Mouse (Mus musculus): Measurements from ENCODE around the gene Rpusd3. TPM values are rescaled to one million over a fixed set of nuclear protein-coding genes. Genes with fewer than 3 reads are reported as not detected.

Rpusd3 gene
- polyA plus RNA-seq, 1 experiment, result 37.0 TPM

- TF ChIP-seq POLR2A (IDR thresholded peaks at IDR 0.05; ENCODE audit: extremely low read depth, insufficient read depth, low read length) (no peak), CTCF (IDR thresholded peaks at IDR 0.05; ENCODE audit: extremely low read depth, insufficient read depth, low read length) (no peak)
- no peaks in the 10 kb centered on the region for H3K4me1 ChIP-seq (ENCODE audit: control insufficient read depth, insufficient read depth, low read length)
- H3K27ac ChIP-seq (ENCODE audit: insufficient read depth, low read length), result no peak overlapping the region
- no peak overlapping the region for H3K4me3 ChIP-seq (ENCODE audit: insufficient read depth, low read length)
Measured at GRCm38 (mm10) chr6:113393951-113394350, 25.2 kb downstream of the Rpusd3 start.

GRCm38 (mm10) chr6:113392387-113393071, 26.6 kb downstream of the Rpusd3 start:
- Histone ChIP-seq H3K27ac (ENCODE audit: insufficient read depth, low read length) (no peak overlapping the region), H3K4me3 (ENCODE audit: insufficient read depth, low read length) (peak overlapping the region; percentile 6), H3K4me1 (ENCODE audit: control insufficient read depth, insufficient read depth, low read length) (no peaks in the 10 kb centered on the region)
- TF ChIP-seq POLR2A (IDR thresholded peaks at IDR 0.05; ENCODE audit: extremely low read depth, insufficient read depth, low read length) (no peak), CTCF (IDR thresholded peaks at IDR 0.05; ENCODE audit: extremely low read depth, insufficient read depth, low read length) (no peak)

GRCm38 (mm10) chr6:113392015-113392386, 27.1 kb downstream of the Rpusd3 start:
- H3K4me3 ChIP-seq (ENCODE audit: insufficient read depth, low read length), result 0 out of 2 replicates have a peak overlapping the region, but pooled peaks have one; percentile 6
- no peak overlapping the region for H3K27ac ChIP-seq (ENCODE audit: insufficient read depth, low read length)
- TF ChIP-seq POLR2A (IDR thresholded peaks at IDR 0.05; ENCODE audit: extremely low read depth, insufficient read depth, low read length), result no peak
- TF ChIP-seq CTCF (IDR thresholded peaks at IDR 0.05; ENCODE audit: extremely low read depth, insufficient read depth, low read length), result no peak
- H3K4me1 ChIP-seq (ENCODE audit: control insufficient read depth, insufficient read depth, low read length), result no peaks in the 10 kb centered on the region

- TF ChIP-seq POLR2A (IDR thresholded peaks at IDR 0.05; ENCODE audit: extremely low read depth, insufficient read depth, low read length) (no peak), CTCF (IDR thresholded peaks at IDR 0.05; ENCODE audit: extremely low read depth, insufficient read depth, low read length) (no peak)
Measured at GRCm38 (mm10) chr6:113390715-113391114, 28.4 kb downstream of the Rpusd3 start.

GRCm38 (mm10) chr6:113388960-113389359, 30.2 kb downstream of the Rpusd3 start, which contains the start of gene Ttll3:
TSS of gene Ttll3 (plus strand) at chr6:113389260.
- no peaks in the 10 kb centered on the region for H3K4me1 ChIP-seq (ENCODE audit: control insufficient read depth, insufficient read depth, low read length)
- no peak within 1 kb of the TSS for H3K4me3 ChIP-seq (ENCODE audit: insufficient read depth, low read length)
- H3K27ac ChIP-seq (ENCODE audit: insufficient read depth, low read length), result no peak within 1 kb of the TSS
- TF ChIP-seq POLR2A (IDR thresholded peaks at IDR 0.05; ENCODE audit: extremely low read depth, insufficient read depth, low read length) (no peak), CTCF (IDR thresholded peaks at IDR 0.05; ENCODE audit: extremely low read depth, insufficient read depth, low read length) (no peak)

More at GRCm38 (mm10) chr6:113390715-113391114, 28.4 kb downstream of the Rpusd3 start:
- Histone ChIP-seq H3K4me1 (ENCODE audit: control insufficient read depth, insufficient read depth, low read length) (no peaks in the 10 kb centered on the region), H3K4me3 (ENCODE audit: insufficient read depth, low read length) (no peak overlapping the region), H3K27ac (ENCODE audit: insufficient read depth, low read length) (no peak overlapping the region)

- Histone ChIP-seq H3K27ac (ENCODE audit: insufficient read depth, low read length) (no peak overlapping the region), H3K4me3 (ENCODE audit: insufficient read depth, low read length) (no peak overlapping the region), H3K4me1 (ENCODE audit: control insufficient read depth, insufficient read depth, low read length) (no peaks in the 10 kb centered on the region)
- no peak for TF ChIP-seq CTCF (IDR thresholded peaks at IDR 0.05; ENCODE audit: extremely low read depth, insufficient read depth, low read length)
- TF ChIP-seq POLR2A (IDR thresholded peaks at IDR 0.05; ENCODE audit: extremely low read depth, insufficient read depth, low read length), result no peak
Measured at GRCm38 (mm10) chr6:113386025-113386424, 33.1 kb downstream of the Rpusd3 start.

GRCm38 (mm10) chr6:113385160-113385714, 33.9 kb downstream of the Rpusd3 start:
- H3K27ac ChIP-seq (ENCODE audit: insufficient read depth, low read length), result no peak overlapping the region
- H3K4me1 ChIP-seq (ENCODE audit: control insufficient read depth, insufficient read depth, low read length), result no peaks in the 10 kb centered on the region
- TF ChIP-seq POLR2A (IDR thresholded peaks at IDR 0.05; ENCODE audit: extremely low read depth, insufficient read depth, low read length) (no peak), CTCF (IDR thresholded peaks at IDR 0.05; ENCODE audit: extremely low read depth, insufficient read depth, low read length) (no peak)
- no peak overlapping the region for H3K4me3 ChIP-seq (ENCODE audit: insufficient read depth, low read length)

GRCm38 (mm10) chr6:113384351-113384927, 34.7 kb downstream of the Rpusd3 start:
- Histone ChIP-seq H3K4me1 (ENCODE audit: control insufficient read depth, insufficient read depth, low read length) (no peaks in the 10 kb centered on the region; the same call in 1 of the 2 replicates), H3K27ac (ENCODE audit: insufficient read depth, low read length) (peak overlapping the region; percentile 50), H3K4me3 (ENCODE audit: insufficient read depth, low read length) (no peak overlapping the region)
- TF ChIP-seq POLR2A (IDR thresholded peaks at IDR 0.05; ENCODE audit: extremely low read depth, insufficient read depth, low read length) (no peak), CTCF (IDR thresholded peaks at IDR 0.05; ENCODE audit: extremely low read depth, insufficient read depth, low read length) (no peak)

GRCm38 (mm10) chr6:113380480-113380879, 38.7 kb downstream of the Rpusd3 start:
- H3K4me1 ChIP-seq (ENCODE audit: control insufficient read depth, insufficient read depth, low read length), result peaks cover 6% of the 10 kb centered on the region
- TF ChIP-seq CTCF (IDR thresholded peaks at IDR 0.05; ENCODE audit: extremely low read depth, insufficient read depth, low read length) (no peak), POLR2A (IDR thresholded peaks at IDR 0.05; ENCODE audit: extremely low read depth, insufficient read depth, low read length) (no peak)
- H3K27ac ChIP-seq (ENCODE audit: insufficient read depth, low read length), result no peak overlapping the region
- H3K4me3 ChIP-seq (ENCODE audit: insufficient read depth, low read length), result no peak overlapping the region

All from cortical plate, adult 2 months (tissue).